Mouse (Mus musculus): ENCODE results near the gene Abraxas1.

DNA sequence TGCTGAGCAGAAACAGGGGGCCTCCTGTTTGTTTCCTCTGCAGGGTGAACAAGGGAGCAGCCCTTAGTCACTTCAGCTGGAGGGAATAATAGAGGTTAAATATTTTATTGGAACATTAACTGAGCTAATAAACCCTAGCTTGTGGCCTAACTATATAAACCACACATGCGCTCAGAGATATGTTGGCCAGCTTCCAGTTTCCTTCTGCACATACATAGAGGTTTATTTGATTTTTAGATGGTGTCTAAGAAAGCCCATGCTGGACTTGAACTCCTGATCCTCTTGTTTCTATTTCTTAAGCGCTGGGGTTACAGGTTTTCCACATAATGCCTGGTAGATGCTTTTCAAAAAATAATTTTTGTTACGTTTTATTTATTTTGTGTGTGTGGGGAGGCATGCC lies 23.7 kb upstream of the Abraxas1 start:
- TF ChIP-seq CTCF (IDR thresholded peaks at IDR 0.05; ENCODE audit: low read depth, low read length) (no peak), GATA1 (IDR thresholded peaks at IDR 0.05; ENCODE audit: borderline replicate concordance, low read length) (no peak)

Data from G1E (cell line).